Comparison of ENCODE assay signal across 13 mouse cellular contexts in the genomic region with DNA sequence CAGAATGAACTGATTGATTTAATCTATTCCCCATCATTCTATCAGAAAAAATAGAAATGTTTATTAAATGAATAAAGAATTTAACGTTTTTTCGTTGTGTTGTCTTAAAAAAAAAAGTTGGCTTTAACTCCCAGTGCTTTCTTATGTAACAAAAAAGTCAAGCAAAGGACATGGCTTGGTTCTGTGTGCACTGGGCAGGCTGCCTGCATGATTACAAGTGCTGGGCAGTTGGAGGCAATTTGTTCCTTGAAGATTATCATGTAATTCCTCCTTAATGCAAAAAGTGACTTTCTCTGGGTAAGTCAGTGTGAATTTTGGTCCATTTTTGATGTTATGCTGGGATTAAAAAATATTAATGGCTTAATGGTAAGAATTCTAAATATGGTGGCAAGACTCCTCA. TPM values are rescaled to one million over a fixed set of nuclear protein-coding genes. Genes with fewer than 3 reads are reported as not detected.
A peak's percentile ranks its signal among the peaks of the same experiment; 100 is the strongest.
DNase-seq lines count a peak whose midpoint lies in the region; ATAC-seq lines count a peak whose summit lies in the region.
"Had no signal": no experiment of that assay in that cellular context is flagged by ENCODE, and none has a peak within 500 bp of the region (broad histone marks: within the 10 kb centered on the region; RNA-seq: fewer than 3 reads in every experiment).

No protein-coding gene starts in this region.

- no peaks in the 10 kb centered on the region for H3K36me3 ChIP-seq in heart, embryonic 12.5 days
- H3K36me3 ChIP-seq: forebrain, embryonic 15.5 days; G1E; hindbrain, embryonic 10.5 days; liver, embryonic 12.5 days had no signal

- 50% methylated on average over 2 of the region's 2 CpGs for WGBS in heart, embryonic 12.5 days

- 0 out of 2 replicates have a peak, but pooled peaks cover 2% of the 10 kb centered on the region for H3K4me1 ChIP-seq in heart, embryonic 12.5 days (replicated peaks)
- H3K4me1 ChIP-seq: forebrain, embryonic 15.5 days; hindbrain, embryonic 10.5 days; liver, embryonic 12.5 days had no signal

- no peak overlapping the region for H3K4me2 ChIP-seq in heart, embryonic 12.5 days
- H3K4me2 ChIP-seq: forebrain, embryonic 15.5 days; liver, embryonic 12.5 days had no signal

- no peak overlapping the region for H3K9ac ChIP-seq in heart, embryonic 12.5 days
- H3K9ac ChIP-seq: forebrain, embryonic 15.5 days; liver, embryonic 12.5 days had no signal

- H3K27ac ChIP-seq in heart, embryonic 12.5 days (ENCODE audit: poor library complexity, severe bottlenecking), result no peak overlapping the region
- H3K27ac ChIP-seq: forebrain, embryonic 15.5 days; hindbrain, embryonic 10.5 days; liver, embryonic 12.5 days had no signal

- no peaks in the 10 kb centered on the region for H3K27me3 ChIP-seq in heart, embryonic 12.5 days (replicated peaks)
- H3K27me3 ChIP-seq: forebrain, embryonic 15.5 days; liver, embryonic 12.5 days had no signal

- intact Hi-C loops in heart, postnatal 10 days (cut with DNase I), result no loop called here

- DNase-seq in heart, adult 8-10 months (ENCODE audit: low spot score), result peak; percentile 68
- DNase-seq in ovary, postnatal 36 days (ENCODE audit: low spot score), result peak; percentile 9
- no peak for DNase-seq in ovary, adult 18-20 months (ENCODE audit: low spot score)
- peak; percentile 59 to 68 for DNase-seq in heart, postnatal 10 days
- DNase-seq in cerebellum, adult 18-20 months, result no peak
- DNase-seq: cerebellum, adult 9-10 months; midbrain, embryonic 14.5 days had no signal

- ATAC-seq in heart, embryonic 12.5 days (ENCODE audit: insufficient number of reproducible peaks, low FRiP score), result no peak
- no peak for ATAC-seq in monocyte, adult 5-6 weeks (replicated peaks; ENCODE audit: insufficient number of reproducible peaks, low FRiP score, low TSS enrichment, poor library complexity, severe bottlenecking)
- ATAC-seq: forebrain, embryonic 15.5 days; liver, embryonic 12.5 days had no signal

- no peak overlapping the region for H3K4me3 ChIP-seq in heart, embryonic 12.5 days
- H3K4me3 ChIP-seq: forebrain, embryonic 15.5 days; hindbrain, embryonic 10.5 days; liver, embryonic 12.5 days had no signal

- H3K9me3 ChIP-seq in heart, embryonic 12.5 days (replicated peaks), result no peaks in the 10 kb centered on the region
- H3K9me3 ChIP-seq: forebrain, embryonic 15.5 days; G1E; hindbrain, embryonic 10.5 days; liver, embryonic 12.5 days had no signal

RNA-seq across cellular contexts. Expression of a gene that starts 15.7 kb away (rescaled TPM):
- total RNA-seq in heart, adult 8-10 months (2022), result 100 to 1,000 TPM; 542 to 588 (median 572) TPM
- 188 and 194 TPM in 2 replicates for polyA plus RNA-seq in heart, embryonic 12.5 days (2016; fragmentation: Nextera tagmentation; extraction: Ambion mirVana)
- 100 to 1,000 TPM; 571 to 593 TPM for total RNA-seq in heart, postnatal 10 days (2021)
- 99.6 to 222 TPM (median 123 TPM) in 3 replicates for total RNA-seq in monocyte, adult 5-6 weeks (2017)

Comparison
In these comparisons a context has a peak if more than half of its experiments do, and no peak if none do; other contexts are left out.
1. DNase-seq: peak in heart, adult 8-10 months (single experiment), ovary, postnatal 36 days (single experiment) and heart, postnatal 10 days (2 of 2); none in ovary, adult 18-20 months (single experiment) and cerebellum, adult 18-20 months (0 of 2).